Mouse (Mus musculus): ENCODE data around the gene Gm20388. TPM values are rescaled to one million over a fixed set of nuclear protein-coding genes. Genes with fewer than 3 reads are reported as not detected.

Gm20388 gene
- polyA plus RNA-seq, 1 experiment from 2014 or later, result not detected

- Histone ChIP-seq H3K9ac (ENCODE audit: low read length) (no peak overlapping the region), H3K9me3 (ENCODE audit: control insufficient read depth, low read length) (no peaks in the 10 kb centered on the region), H3K27ac (replicated peaks; ENCODE audit: low read depth, low read length) (no peak overlapping the region), H3K4me3 (ENCODE audit: low read depth, low read length) (no peak overlapping the region), H3K4me1 (ENCODE audit: control insufficient read depth, insufficient read depth, low read length) (no peaks in the 10 kb centered on the region), H3K36me3 (ENCODE audit: control insufficient read depth, insufficient read depth, low read length) (peaks cover 46% of the 10 kb centered on the region), H3K27me3 (ENCODE audit: control insufficient read depth, insufficient read depth, low read length) (no peaks in the 10 kb centered on the region), H3K4me2 (ENCODE audit: low read depth, severe bottlenecking) (no peak overlapping the region)
- DNase-seq (ENCODE audit: low spot score) (no peak), ATAC-seq (ENCODE audit: insufficient number of reproducible peaks, low FRiP score, low TSS enrichment, low read depth) (no peak)
- WGBS, result 93% methylated on average over 15 of the region's 15 CpGs
Observed at GRCm38 (mm10) chr8:123491280-123492075, 3580.8 kb downstream of the Gm20388 start.

GRCm38 (mm10) chr8:123492898-123493297 is 3582.3 kb downstream of the Gm20388 start:
- ATAC-seq (ENCODE audit: insufficient number of reproducible peaks, low FRiP score, low TSS enrichment, low read depth), result no peak
- 96% methylated on average over 9 of the region's 9 CpGs for WGBS
- Histone ChIP-seq H3K9ac (ENCODE audit: low read length) (no peak overlapping the region), H3K27me3 (ENCODE audit: control insufficient read depth, insufficient read depth, low read length) (no peaks in the 10 kb centered on the region), H3K36me3 (ENCODE audit: control insufficient read depth, insufficient read depth, low read length) (peaks cover 41% of the 10 kb centered on the region), H3K4me3 (ENCODE audit: low read depth, low read length) (no peak overlapping the region), H3K4me1 (ENCODE audit: control insufficient read depth, insufficient read depth, low read length) (no peaks in the 10 kb centered on the region), H3K4me2 (ENCODE audit: low read depth, severe bottlenecking) (no peak overlapping the region), H3K9me3 (ENCODE audit: control insufficient read depth, low read length) (no peaks in the 10 kb centered on the region), H3K27ac (replicated peaks; ENCODE audit: low read depth, low read length) (no peak overlapping the region)
- DNase-seq (ENCODE audit: low spot score), result no peak

GRCm38 (mm10) chr8:123497699-123498098 is 3587.1 kb downstream of the Gm20388 start:
- Histone ChIP-seq H3K9me3 (ENCODE audit: control insufficient read depth, low read length) (no peaks in the 10 kb centered on the region), H3K9ac (ENCODE audit: low read length) (no peak overlapping the region), H3K27me3 (ENCODE audit: control insufficient read depth, insufficient read depth, low read length) (no peaks in the 10 kb centered on the region), H3K4me1 (ENCODE audit: control insufficient read depth, insufficient read depth, low read length) (no peaks in the 10 kb centered on the region), H3K4me2 (ENCODE audit: low read depth, severe bottlenecking) (no peak overlapping the region), H3K36me3 (ENCODE audit: control insufficient read depth, insufficient read depth, low read length) (peaks cover 33% of the 10 kb centered on the region), H3K4me3 (ENCODE audit: low read depth, low read length) (no peak overlapping the region), H3K27ac (replicated peaks; ENCODE audit: low read depth, low read length) (no peak overlapping the region)
- 85% methylated on average over 4 of the region's 4 CpGs for WGBS
- no peak for ATAC-seq (ENCODE audit: insufficient number of reproducible peaks, low FRiP score, low TSS enrichment, low read depth)
- no peak for DNase-seq (ENCODE audit: low spot score)

- Histone ChIP-seq H3K9ac (ENCODE audit: low read length) (no peak overlapping the region), H3K4me1 (ENCODE audit: control insufficient read depth, insufficient read depth, low read length) (no peaks in the 10 kb centered on the region), H3K36me3 (ENCODE audit: control insufficient read depth, insufficient read depth, low read length) (peaks cover 32% of the 10 kb centered on the region), H3K27me3 (ENCODE audit: control insufficient read depth, insufficient read depth, low read length) (no peaks in the 10 kb centered on the region), H3K4me2 (ENCODE audit: low read depth, severe bottlenecking) (no peak overlapping the region), H3K9me3 (ENCODE audit: control insufficient read depth, low read length) (no peaks in the 10 kb centered on the region), H3K27ac (replicated peaks; ENCODE audit: low read depth, low read length) (no peak overlapping the region), H3K4me3 (ENCODE audit: low read depth, low read length) (no peak overlapping the region)
- no peak for DNase-seq (ENCODE audit: low spot score)
- 92% methylated on average over 11 of the region's 11 CpGs for WGBS
- no peak for ATAC-seq (ENCODE audit: insufficient number of reproducible peaks, low FRiP score, low TSS enrichment, low read depth)
Observed at GRCm38 (mm10) chr8:123498963-123499362, 3588.3 kb downstream of the Gm20388 start.

GRCm38 (mm10) chr8:123499556-123499955 is 3588.9 kb downstream of the Gm20388 start:
- WGBS, result 95% methylated on average over 11 of the region's 11 CpGs
- no peak overlapping the region for H3K4me2 ChIP-seq (ENCODE audit: low read depth, severe bottlenecking)
- DNase-seq (ENCODE audit: low spot score) (no peak), ATAC-seq (ENCODE audit: insufficient number of reproducible peaks, low FRiP score, low TSS enrichment, low read depth) (no peak; the same call in 1 of the 2 replicates)
- no peaks in the 10 kb centered on the region for H3K9me3 ChIP-seq (ENCODE audit: control insufficient read depth, low read length)
- no peaks in the 10 kb centered on the region for H3K4me1 ChIP-seq (ENCODE audit: control insufficient read depth, insufficient read depth, low read length)
- H3K27ac ChIP-seq (replicated peaks; ENCODE audit: low read depth, low read length), result no peak overlapping the region
- peaks cover 31% of the 10 kb centered on the region for H3K36me3 ChIP-seq (ENCODE audit: control insufficient read depth, insufficient read depth, low read length)
- no peaks in the 10 kb centered on the region for H3K27me3 ChIP-seq (ENCODE audit: control insufficient read depth, insufficient read depth, low read length)
- H3K4me3 ChIP-seq (ENCODE audit: low read depth, low read length), result no peak overlapping the region
- H3K9ac ChIP-seq (ENCODE audit: low read length), result no peak overlapping the region

- Histone ChIP-seq H3K27ac (replicated peaks; ENCODE audit: low read depth, low read length) (no peak overlapping the region), H3K9me3 (ENCODE audit: control insufficient read depth, low read length) (no peaks in the 10 kb centered on the region), H3K27me3 (ENCODE audit: control insufficient read depth, insufficient read depth, low read length) (no peaks in the 10 kb centered on the region), H3K4me2 (ENCODE audit: low read depth, severe bottlenecking) (no peak overlapping the region), H3K36me3 (ENCODE audit: control insufficient read depth, insufficient read depth, low read length) (peaks cover 32% of the 10 kb centered on the region), H3K4me1 (ENCODE audit: control insufficient read depth, insufficient read depth, low read length) (no peaks in the 10 kb centered on the region), H3K9ac (ENCODE audit: low read length) (no peak overlapping the region), H3K4me3 (ENCODE audit: low read depth, low read length) (no peak overlapping the region)
- 96% methylated on average over 5 of the region's 5 CpGs for WGBS
- DNase-seq (ENCODE audit: low spot score) (no peak), ATAC-seq (ENCODE audit: insufficient number of reproducible peaks, low FRiP score, low TSS enrichment, low read depth) (no peak)
Observed at GRCm38 (mm10) chr8:123502192-123502591, 3591.6 kb downstream of the Gm20388 start.

GRCm38 (mm10) chr8:123503801-123504467 is 3593.3 kb downstream of the Gm20388 start:
- H3K9ac ChIP-seq (ENCODE audit: low read length), result no peak overlapping the region
- DNase-seq (ENCODE audit: low spot score) (no peak), ATAC-seq (ENCODE audit: insufficient number of reproducible peaks, low FRiP score, low TSS enrichment, low read depth) (no peak)
- peaks cover 32% of the 10 kb centered on the region for H3K36me3 ChIP-seq (ENCODE audit: control insufficient read depth, insufficient read depth, low read length)
- no peak overlapping the region for H3K4me3 ChIP-seq (ENCODE audit: low read depth, low read length)
- H3K4me1 ChIP-seq (ENCODE audit: control insufficient read depth, insufficient read depth, low read length), result no peaks in the 10 kb centered on the region
- 94% methylated on average over 6 of the region's 6 CpGs for WGBS
- no peak overlapping the region for H3K4me2 ChIP-seq (ENCODE audit: low read depth, severe bottlenecking)
- no peak overlapping the region for H3K27ac ChIP-seq (replicated peaks; ENCODE audit: low read depth, low read length)
- no peaks in the 10 kb centered on the region for H3K27me3 ChIP-seq (ENCODE audit: control insufficient read depth, insufficient read depth, low read length)
- H3K9me3 ChIP-seq (ENCODE audit: control insufficient read depth, low read length), result no peaks in the 10 kb centered on the region

GRCm38 (mm10) chr8:123504591-123505195 is 3594.1 kb downstream of the Gm20388 start:
- no peak overlapping the region for H3K4me3 ChIP-seq (ENCODE audit: low read depth, low read length)
- H3K27ac ChIP-seq (replicated peaks; ENCODE audit: low read depth, low read length), result no peak overlapping the region
- H3K4me2 ChIP-seq (ENCODE audit: low read depth, severe bottlenecking), result no peak overlapping the region
- WGBS, result 91% methylated on average over 9 of the region's 9 CpGs
- no peaks in the 10 kb centered on the region for H3K4me1 ChIP-seq (ENCODE audit: control insufficient read depth, insufficient read depth, low read length)
- H3K27me3 ChIP-seq (ENCODE audit: control insufficient read depth, insufficient read depth, low read length), result no peaks in the 10 kb centered on the region
- DNase-seq (ENCODE audit: low spot score), result no peak
- H3K9me3 ChIP-seq (ENCODE audit: control insufficient read depth, low read length), result no peaks in the 10 kb centered on the region
- no peak for ATAC-seq (ENCODE audit: insufficient number of reproducible peaks, low FRiP score, low TSS enrichment, low read depth)
- H3K36me3 ChIP-seq (ENCODE audit: control insufficient read depth, insufficient read depth, low read length), result peaks cover 29% of the 10 kb centered on the region
- H3K9ac ChIP-seq (ENCODE audit: low read length), result no peak overlapping the region
